Mouse (Mus musculus): ENCODE results near the gene Olfr1208. TPM values are rescaled to one million over a fixed set of nuclear protein-coding genes. Genes with fewer than 3 reads are reported as not detected.

Olfr1208 gene
- not detected in 2 replicates for polyA plus RNA-seq (2016; fragmentation: Nextera tagmentation; extraction: Ambion mirVana)

GRCm38 (mm10) chr2:88902211-88902610, at the start of gene Olfr1208:
Gene Olfr1208, minus strand, starts transcription at chr2:88902311.
- Histone ChIP-seq H3K27me3 (ENCODE audit: poor library complexity, severe bottlenecking) (no peaks in the 10 kb centered on the region), H3K36me3 (replicated peaks) (no peaks in the 10 kb centered on the region), H3K9me3 (no peaks in the 10 kb centered on the region), H3K27ac (no peak within 1 kb of the TSS), H3K4me3 (no peak within 1 kb of the TSS), H3K4me1 (no peaks in the 10 kb centered on the region)
- no peak for DNase-seq (ENCODE audit: extremely low spot score, low spot score)

DNA sequence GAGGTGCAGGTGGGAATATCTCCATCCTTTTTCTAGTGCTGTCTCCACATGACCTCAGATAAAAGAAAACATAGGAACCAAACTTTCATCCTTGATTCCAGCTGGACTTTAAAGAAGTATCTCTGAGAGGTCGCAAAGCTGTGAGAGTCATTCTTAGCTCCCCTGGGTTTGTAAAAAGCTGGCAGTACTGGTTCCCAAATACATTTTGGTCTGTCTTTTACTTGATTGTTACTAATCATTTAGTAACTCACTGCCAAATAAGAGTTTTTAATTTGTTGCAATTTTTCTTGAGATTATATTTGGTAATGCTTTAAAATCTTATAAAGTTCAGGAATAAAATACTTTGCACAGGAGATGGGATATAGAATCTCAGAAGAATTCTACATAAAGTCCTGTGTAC, 35.9 kb upstream of the Olfr1208 start, which contains the start of gene Olfr1211:
Gene Olfr1211 (minus strand): TSS at position 101 of the 400 bp plus-strand sequence.
- DNase-seq (ENCODE audit: extremely low spot score, low spot score), result no peak
- no peaks in the 10 kb centered on the region for H3K9me3 ChIP-seq
- 86% methylated on average over 1 of the region's 1 CpGs for WGBS
- H3K36me3 ChIP-seq (replicated peaks), result no peaks in the 10 kb centered on the region
- H3K27ac ChIP-seq, result no peak within 1 kb of the TSS
- no peaks in the 10 kb centered on the region for H3K27me3 ChIP-seq (ENCODE audit: poor library complexity, severe bottlenecking)
- H3K4me3 ChIP-seq, result no peak within 1 kb of the TSS
- no peaks in the 10 kb centered on the region for H3K4me1 ChIP-seq

GRCm38 (mm10) chr2:88915057-88915456, 12.9 kb upstream of the Olfr1208 start, which contains the start of gene Olfr1209:
Gene Olfr1209, minus strand, starts transcription at chr2:88915157.
- no peaks in the 10 kb centered on the region for H3K4me1 ChIP-seq
- H3K27ac ChIP-seq, result no peak within 1 kb of the TSS
- no peak within 1 kb of the TSS for H3K4me3 ChIP-seq
- H3K27me3 ChIP-seq (ENCODE audit: poor library complexity, severe bottlenecking), result no peaks in the 10 kb centered on the region
- no peaks in the 10 kb centered on the region for H3K36me3 ChIP-seq (replicated peaks)
- 93% methylated on average over 3 of the region's 3 CpGs for WGBS
- H3K9me3 ChIP-seq, result no peaks in the 10 kb centered on the region
- no peak for DNase-seq (ENCODE audit: extremely low spot score, low spot score)

DNA sequence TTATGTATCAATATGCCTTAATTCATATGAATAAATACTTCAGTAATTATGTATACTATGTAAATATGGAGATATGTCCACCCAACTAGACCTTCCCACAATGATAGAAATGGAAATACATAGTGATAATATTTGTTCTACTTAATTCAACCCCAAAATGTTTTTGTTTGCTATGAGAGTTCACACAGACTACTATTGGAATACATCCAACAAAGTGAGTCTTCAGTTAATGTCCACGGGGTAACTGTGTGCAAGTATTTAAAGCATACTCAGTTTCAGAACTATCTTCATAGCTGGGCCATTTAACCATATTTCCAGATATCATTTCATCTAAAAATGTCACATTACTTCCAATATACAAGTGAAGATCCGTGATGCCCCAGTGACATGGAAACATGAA, 39.2 kb downstream of the Olfr1208 start, which contains the start of gene Olfr1206:
Gene Olfr1206 (plus strand): TSS at position 301 of the 400 bp plus-strand sequence.
- no peak within 1 kb of the TSS for H3K4me3 ChIP-seq
- no peaks in the 10 kb centered on the region for H3K36me3 ChIP-seq (replicated peaks)
- WGBS, result 85% methylated on average over 2 of the region's 2 CpGs
- H3K4me1 ChIP-seq, result no peaks in the 10 kb centered on the region
- no peak for DNase-seq (ENCODE audit: extremely low spot score, low spot score)
- no peak within 1 kb of the TSS for H3K27ac ChIP-seq
- no peaks in the 10 kb centered on the region for H3K27me3 ChIP-seq (ENCODE audit: poor library complexity, severe bottlenecking)
- H3K9me3 ChIP-seq, result no peaks in the 10 kb centered on the region

GRCm38 (mm10) chr2:88848992-88849391, 53.1 kb downstream of the Olfr1208 start, which contains the start of gene Olfr1204:
Gene Olfr1204, plus strand, starts transcription at chr2:88849292.
- WGBS, result 98% methylated on average over 1 of the region's 1 CpGs
- no peaks in the 10 kb centered on the region for H3K36me3 ChIP-seq (replicated peaks)
- no peaks in the 10 kb centered on the region for H3K9me3 ChIP-seq
- no peaks in the 10 kb centered on the region for H3K4me1 ChIP-seq
- no peak within 1 kb of the TSS for H3K4me3 ChIP-seq
- H3K27me3 ChIP-seq (ENCODE audit: poor library complexity, severe bottlenecking), result no peaks in the 10 kb centered on the region
- no peak for DNase-seq (ENCODE audit: extremely low spot score, low spot score)
- no peak within 1 kb of the TSS for H3K27ac ChIP-seq

Other genes starting within 250 kb of the Olfr1208 start
- not detected in 2 replicates for gene Olfr1193, start 226.7 kb downstream of the Olfr1208 start, polyA plus RNA-seq (2016; fragmentation: Nextera tagmentation; extraction: Ambion mirVana)
- not detected in 2 replicates for gene Olfr1195, start 213.1 kb downstream of the Olfr1208 start, polyA plus RNA-seq (2016; fragmentation: Nextera tagmentation; extraction: Ambion mirVana)
- not detected in 2 replicates for gene Olfr1196, start 197.7 kb downstream of the Olfr1208 start, polyA plus RNA-seq (2016; fragmentation: Nextera tagmentation; extraction: Ambion mirVana)
- gene Olfr1197, start 169.9 kb downstream of the Olfr1208 start, polyA plus RNA-seq (2016; fragmentation: Nextera tagmentation; extraction: Ambion mirVana), result not detected in 2 replicates
- gene Olfr1198, start 150.9 kb downstream of the Olfr1208 start, polyA plus RNA-seq (2016; fragmentation: Nextera tagmentation; extraction: Ambion mirVana), result not detected in 2 replicates
- not detected in 2 replicates for gene Olfr1199, start 141.8 kb downstream of the Olfr1208 start, polyA plus RNA-seq (2016; fragmentation: Nextera tagmentation; extraction: Ambion mirVana)
- gene Olfr1200, start 131.8 kb downstream of the Olfr1208 start, polyA plus RNA-seq (2016; fragmentation: Nextera tagmentation; extraction: Ambion mirVana), result not detected in 2 replicates
- not detected in 2 replicates for gene Olfr1201, start 109.3 kb downstream of the Olfr1208 start, polyA plus RNA-seq (2016; fragmentation: Nextera tagmentation; extraction: Ambion mirVana)
- 0.04 TPM in 1 of 2 replicates, not detected in the other for gene Olfr1202, start 87.8 kb downstream of the Olfr1208 start, polyA plus RNA-seq (2016; fragmentation: Nextera tagmentation; extraction: Ambion mirVana)
- gene Olfr1205, start 72.6 kb downstream of the Olfr1208 start, polyA plus RNA-seq (2016; fragmentation: Nextera tagmentation; extraction: Ambion mirVana), result not detected in 2 replicates
- gene Olfr1204, start 53.0 kb downstream of the Olfr1208 start, polyA plus RNA-seq (2016; fragmentation: Nextera tagmentation; extraction: Ambion mirVana), result not detected in 2 replicates
- gene Olfr1206, start 39.1 kb downstream of the Olfr1208 start, polyA plus RNA-seq (2016; fragmentation: Nextera tagmentation; extraction: Ambion mirVana), result not detected in 2 replicates
- not detected in 2 replicates for gene Olfr1209, start 12.8 kb upstream of the Olfr1208 start, polyA plus RNA-seq (2016; fragmentation: Nextera tagmentation; extraction: Ambion mirVana)
- not detected in 2 replicates for gene Olfr1211, start 35.8 kb upstream of the Olfr1208 start, polyA plus RNA-seq (2016; fragmentation: Nextera tagmentation; extraction: Ambion mirVana)
- gene Olfr1212, start 51.7 kb upstream of the Olfr1208 start, polyA plus RNA-seq (2016; fragmentation: Nextera tagmentation; extraction: Ambion mirVana), result not detected in 2 replicates
- not detected in 2 replicates for gene Gm13762, start 78.0 kb upstream of the Olfr1208 start, polyA plus RNA-seq (2016; fragmentation: Nextera tagmentation; extraction: Ambion mirVana)
- not detected in 2 replicates for gene Olfr1214, start 90.3 kb upstream of the Olfr1208 start, polyA plus RNA-seq (2016; fragmentation: Nextera tagmentation; extraction: Ambion mirVana)
- gene Olfr1215, start 104.7 kb upstream of the Olfr1208 start, polyA plus RNA-seq (2016; fragmentation: Nextera tagmentation; extraction: Ambion mirVana), result not detected in 2 replicates
- not detected in 2 replicates for gene Olfr1216, start 116.0 kb upstream of the Olfr1208 start, polyA plus RNA-seq (2016; fragmentation: Nextera tagmentation; extraction: Ambion mirVana)
- not detected in 2 replicates for gene Olfr1217, start 129.8 kb upstream of the Olfr1208 start, polyA plus RNA-seq (2016; fragmentation: Nextera tagmentation; extraction: Ambion mirVana)
- not detected in 2 replicates for gene Olfr1218, start 158.9 kb upstream of the Olfr1208 start, polyA plus RNA-seq (2016; fragmentation: Nextera tagmentation; extraction: Ambion mirVana)
- gene Olfr1219, start 181.2 kb upstream of the Olfr1208 start, polyA plus RNA-seq (2016; fragmentation: Nextera tagmentation; extraction: Ambion mirVana), result not detected in 2 replicates
- not detected in 2 replicates for gene Olfr1220, start 204.5 kb upstream of the Olfr1208 start, polyA plus RNA-seq (2016; fragmentation: Nextera tagmentation; extraction: Ambion mirVana)
- not detected in 2 replicates for gene Olfr1221, start 215.0 kb upstream of the Olfr1208 start, polyA plus RNA-seq (2016; fragmentation: Nextera tagmentation; extraction: Ambion mirVana)
- not detected in 2 replicates for gene Olfr1222, start 230.7 kb upstream of the Olfr1208 start, polyA plus RNA-seq (2016; fragmentation: Nextera tagmentation; extraction: Ambion mirVana)
- gene Olfr1223, start 249.2 kb upstream of the Olfr1208 start, polyA plus RNA-seq (2016; fragmentation: Nextera tagmentation; extraction: Ambion mirVana), result not detected in 2 replicates

Measured in forebrain, embryonic 10.5 days (tissue).